Mouse (Mus musculus): Measurements from ENCODE around the gene Rlf.

The Rlf gene

GRCm38 (mm10) chr4:121163501-121164030 lies 51.3 kb downstream of the Rlf start:
- DNase-seq (ENCODE audit: low spot score) = no peak

- no peak for DNase-seq (ENCODE audit: low spot score)
These were observed 105.8 kb downstream of the Rlf start, which contains the start of gene Tmco2 for GRCm38 (mm10) chr4:121109126-121109525. Gene Tmco2 (minus strand): TSS chr4:121109226.

- DNase-seq (ENCODE audit: low spot score) = no peak
These were observed 111.6 kb downstream of the Rlf start for GRCm38 (mm10) chr4:121103304-121103703.

- DNase-seq (ENCODE audit: low spot score) = peak; percentile 15
These were observed 117.1 kb downstream of the Rlf start, which contains the start of gene Zmpste24 for GRCm38 (mm10) chr4:121097650-121098378. Gene Zmpste24 (minus strand): TSS chr4:121098241.
